Mouse (Mus musculus) intestine, embryonic 16.5 days (tissue): ENCODE measurements at regions not wholly inside any gene's neighbourhood (a gene's known extent, or its start where the extent isn't known, plus 50 kb on each side); places are given as distances from the start of the nearest gene placed in this dataset.

Source experiments
- ATAC-seq: fragments of 200-750 bp; cut with Nextera tagmentation; 2 replicates; pipeline ENCODE4 v1.8.0; 2017; ENCODE audit warnings: moderate TSS enrichment, moderate library complexity
- H3K27ac ChIP-seq: fragments of 300-500 bp; sonication (generic); 2 replicates; pipeline ENCODE4 v1.5.1; 2014; ENCODE audit warnings: mild to moderate bottlenecking, low read length
- H3K27me3 ChIP-seq: fragments of 300-500 bp; sonication (generic); replicated peaks from 2 replicates; pipeline ENCODE4 v1.6.1; 2014; ENCODE audit warnings: low read length, control low read depth, mixed read lengths; ENCODE audit not compliant: control insufficient read depth, insufficient read depth
- H3K36me3 ChIP-seq: fragments of 300-500 bp; sonication (generic); 2 replicates; pipeline ENCODE4 v1.6.1; 2014; ENCODE audit warnings: low read length, control low read depth; ENCODE audit not compliant: control insufficient read depth, insufficient read depth
- H3K4me1 ChIP-seq: fragments of 300-500 bp; sonication (generic); 2 replicates; pipeline ENCODE4 v1.6.1; 2014; ENCODE audit warnings: low read length, control low read depth, mixed read lengths; ENCODE audit not compliant: control insufficient read depth, insufficient read depth
- H3K4me2 ChIP-seq: fragments of 300-500 bp; sonication (generic); 2 replicates; pipeline ENCODE4 v1.6.1; 2014; ENCODE audit warnings: low read depth, low read length, control low read depth
- H3K4me3 ChIP-seq: fragments of 300-500 bp; sonication (generic); 2 replicates; pipeline ENCODE4 v1.5.1; 2014; ENCODE audit warnings: mild to moderate bottlenecking, low read length
- H3K9ac ChIP-seq: fragments of 300-500 bp; sonication (generic); 2 replicates; pipeline ENCODE4 v1.6.1; 2014; ENCODE audit warnings: low read depth, low read length
- H3K9me3 ChIP-seq: fragments of 300-500 bp; sonication (generic); 2 replicates; pipeline ENCODE4 v1.6.1; 2016; ENCODE audit warnings: low read length, control low read depth; ENCODE audit not compliant: control insufficient read depth
- WGBS: fragments of 180-500 bp; shearing (Covaris S2); extraction: QIAGEN DNeasy Blood & Tissue Kit; methylation state at CpG from one replicate; pipeline ENCODE4 v1.1.7; 2014; 5-methylcytosine and 5-hydroxymethylcytosine counted together

DNA sequence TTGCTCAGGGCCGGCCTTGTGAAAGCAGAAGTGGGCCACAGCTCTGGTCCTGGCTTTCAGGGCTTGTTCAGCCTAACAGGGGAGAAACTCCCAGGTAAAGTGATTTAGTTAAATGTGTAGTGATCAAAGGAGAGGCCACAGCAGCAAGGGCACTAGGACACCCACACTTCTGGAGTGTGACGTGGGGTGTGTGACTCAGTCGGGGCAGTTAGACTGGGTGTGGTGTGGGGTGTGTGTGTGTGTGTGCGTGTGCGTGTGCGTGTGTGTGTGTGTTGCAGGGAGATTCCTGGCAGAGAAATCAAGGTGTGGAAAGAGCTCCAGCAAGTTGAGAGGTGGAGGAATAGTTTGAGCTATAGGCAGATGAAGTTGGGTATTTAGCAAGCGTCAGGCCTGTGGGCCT, 72.5 kb upstream of the Tpm1 start:
- Histone ChIP-seq H3K36me3 (no peaks in the 10 kb centered on the region), H3K9me3 (no peaks in the 10 kb centered on the region), H3K4me3 (no peak overlapping the region), H3K9ac (no peak overlapping the region), H3K4me1 (peaks cover 31% of the 10 kb centered on the region), H3K27me3 (no peaks in the 10 kb centered on the region), H3K27ac (peak overlapping the region; percentile 38; the same call in 1 of the 2 replicates), H3K4me2 (no peak overlapping the region)
- 73% methylated on average over 7 of the region's 7 CpGs for WGBS
- no peak for ATAC-seq

GRCm38 (mm10) chr9:67118880-67119644, 69.9 kb upstream of the Tpm1 start:
- peak; percentile 80 for ATAC-seq
- Histone ChIP-seq H3K9ac (no peak overlapping the region), H3K9me3 (no peaks in the 10 kb centered on the region), H3K4me1 (peaks cover 45% of the 10 kb centered on the region), H3K27me3 (no peaks in the 10 kb centered on the region), H3K36me3 (no peaks in the 10 kb centered on the region), H3K4me2 (peak overlapping the region; percentile 41), H3K27ac (peak overlapping the region; percentile 87), H3K4me3 (no peak overlapping the region)
- WGBS, result 44% methylated on average over 6 of the region's 6 CpGs

DNA sequence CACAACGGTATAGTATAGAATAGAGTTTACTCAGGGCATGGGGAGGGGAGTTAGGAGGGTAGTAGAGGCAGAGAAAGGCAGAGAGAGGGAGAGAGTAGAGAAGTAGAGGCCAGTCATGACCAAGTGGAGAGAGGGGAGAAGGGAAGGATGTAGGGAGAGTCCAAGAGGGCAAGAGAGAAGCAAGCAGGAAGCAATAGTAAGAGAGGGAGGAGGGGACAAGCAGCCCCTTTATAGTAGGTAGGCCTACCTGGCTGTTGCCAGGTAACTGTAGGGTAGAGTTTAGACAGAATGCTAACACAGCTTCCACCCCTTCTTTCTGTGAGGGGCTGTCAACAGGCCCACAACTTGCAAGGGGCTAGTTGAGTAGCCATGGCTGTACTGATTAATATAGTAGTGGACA, 69.2 kb upstream of the Tpm1 start:
- Histone ChIP-seq H3K9ac (no peak overlapping the region), H3K27ac (peak overlapping the region; percentile 87), H3K27me3 (no peaks in the 10 kb centered on the region), H3K36me3 (no peaks in the 10 kb centered on the region), H3K4me2 (0 out of 2 replicates have a peak overlapping the region, but pooled peaks have one; percentile 0), H3K4me3 (no peak overlapping the region), H3K4me1 (peaks cover 45% of the 10 kb centered on the region), H3K9me3 (no peaks in the 10 kb centered on the region)
- peak; percentile 60 for ATAC-seq
- WGBS, result 90% methylated on average over 1 of the region's 1 CpGs

DNA sequence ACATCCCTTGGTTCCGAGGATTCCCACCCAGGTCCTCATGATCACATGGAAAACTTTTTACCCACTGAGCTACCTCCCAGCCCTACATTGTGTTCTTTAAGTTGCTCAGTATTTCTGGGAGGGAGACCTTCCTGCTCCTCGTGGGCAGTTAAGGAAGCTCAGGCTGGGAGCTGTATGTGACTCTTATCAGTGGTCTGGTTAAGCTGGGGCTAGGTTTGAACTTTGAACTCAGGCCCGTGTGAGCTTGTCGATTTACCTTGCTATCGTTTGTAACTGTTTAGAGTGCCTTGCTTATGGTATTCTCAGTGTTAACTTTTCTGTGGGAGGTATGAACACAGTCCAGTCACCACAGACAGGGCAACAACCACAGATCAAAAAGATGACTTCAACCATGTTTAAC, 68.4 kb upstream of the Tpm1 start:
- no peaks in the 10 kb centered on the region for H3K36me3 ChIP-seq
- WGBS, result 51% methylated on average over 5 of the region's 5 CpGs
- peak; percentile 43 for ATAC-seq

GRCm38 (mm10) chr9:67115991-67116390, 66.8 kb upstream of the Tpm1 start:
- peak; percentile 19; the same call in 1 of the 2 replicates for ATAC-seq
- 20% methylated on average over 2 of the region's 2 CpGs for WGBS
- no peaks in the 10 kb centered on the region for H3K9me3 ChIP-seq
- H3K4me3 ChIP-seq, result no peak overlapping the region
- H3K4me2 ChIP-seq, result no peak overlapping the region
- no peaks in the 10 kb centered on the region for H3K36me3 ChIP-seq
- H3K4me1 ChIP-seq, result peaks cover 37% of the 10 kb centered on the region
- H3K9ac ChIP-seq, result no peak overlapping the region
- H3K27me3 ChIP-seq, result no peaks in the 10 kb centered on the region
- peak overlapping the region; percentile 71 for H3K27ac ChIP-seq

More for the DNA sequence above, 68.4 kb upstream of the Tpm1 start:
- Histone ChIP-seq H3K4me2 (no peak overlapping the region), H3K9me3 (no peaks in the 10 kb centered on the region), H3K27me3 (no peaks in the 10 kb centered on the region), H3K4me3 (no peak overlapping the region), H3K27ac (peak overlapping the region; percentile 87), H3K4me1 (peaks cover 45% of the 10 kb centered on the region), H3K9ac (no peak overlapping the region)

GRCm38 (mm10) chr9:67114099-67114498, 64.9 kb upstream of the Tpm1 start:
- no peak overlapping the region for H3K4me3 ChIP-seq
- WGBS, result 76% methylated on average over 5 of the region's 5 CpGs
- peaks cover 25% of the 10 kb centered on the region for H3K4me1 ChIP-seq
- no peak overlapping the region for H3K9ac ChIP-seq
- H3K9me3 ChIP-seq, result no peaks in the 10 kb centered on the region
- H3K4me2 ChIP-seq, result no peak overlapping the region
- no peak for ATAC-seq
- no peaks in the 10 kb centered on the region for H3K36me3 ChIP-seq
- H3K27me3 ChIP-seq, result no peaks in the 10 kb centered on the region
- no peak overlapping the region for H3K27ac ChIP-seq

GRCm38 (mm10) chr9:67111836-67112584, 62.8 kb upstream of the Tpm1 start:
- H3K27me3 ChIP-seq, result no peaks in the 10 kb centered on the region
- no peak overlapping the region for H3K4me2 ChIP-seq
- no peaks in the 10 kb centered on the region for H3K9me3 ChIP-seq
- no peaks in the 10 kb centered on the region for H3K36me3 ChIP-seq
- no peak overlapping the region for H3K4me3 ChIP-seq
- WGBS, result 69% methylated on average over 4 of the region's 4 CpGs
- peak overlapping the region; percentile 6; the same call in 1 of the 2 replicates for H3K27ac ChIP-seq
- no peak for ATAC-seq
- no peak overlapping the region for H3K9ac ChIP-seq
- peaks cover 19% of the 10 kb centered on the region for H3K4me1 ChIP-seq

- H3K27me3 ChIP-seq, result no peaks in the 10 kb centered on the region
- no peak for ATAC-seq
- H3K4me2 ChIP-seq, result no peak overlapping the region
- no peak overlapping the region for H3K4me3 ChIP-seq
- WGBS, result 33% methylated on average over 3 of the region's 3 CpGs
- H3K9ac ChIP-seq, result no peak overlapping the region
- H3K4me1 ChIP-seq, result peaks cover 16% of the 10 kb centered on the region
- H3K9me3 ChIP-seq, result no peaks in the 10 kb centered on the region
- H3K36me3 ChIP-seq, result no peaks in the 10 kb centered on the region
- no peak overlapping the region for H3K27ac ChIP-seq
Observed at GRCm38 (mm10) chr9:67107938-67108337, 58.7 kb upstream of the Tpm1 start.

GRCm38 (mm10) chr9:67105867-67106266, 56.7 kb upstream of the Tpm1 start:
- H3K27ac ChIP-seq, result no peak overlapping the region
- H3K36me3 ChIP-seq, result no peaks in the 10 kb centered on the region
- H3K27me3 ChIP-seq, result no peaks in the 10 kb centered on the region
- H3K4me3 ChIP-seq, result no peak overlapping the region
- ATAC-seq, result no peak
- no peak overlapping the region for H3K4me2 ChIP-seq
- peaks cover 16% of the 10 kb centered on the region for H3K4me1 ChIP-seq
- no peak overlapping the region for H3K9ac ChIP-seq
- 23% methylated on average over 9 of the region's 9 CpGs for WGBS
- H3K9me3 ChIP-seq, result no peaks in the 10 kb centered on the region
